Mouse (Mus musculus) thymus, postnatal 25 days (tissue): ENCODE results near the gene Hmgb2.
"Not testable (repeated sequence)": the region's sequence is repeated elsewhere in the genome, so short reads cannot be mapped to it uniquely, and the experiment has no call there.

Experiments used
- DNase-seq: peaks from one replicate; pipeline ENCODE4 v3.0.0; 2022

Hmgb2 gene

DNA sequence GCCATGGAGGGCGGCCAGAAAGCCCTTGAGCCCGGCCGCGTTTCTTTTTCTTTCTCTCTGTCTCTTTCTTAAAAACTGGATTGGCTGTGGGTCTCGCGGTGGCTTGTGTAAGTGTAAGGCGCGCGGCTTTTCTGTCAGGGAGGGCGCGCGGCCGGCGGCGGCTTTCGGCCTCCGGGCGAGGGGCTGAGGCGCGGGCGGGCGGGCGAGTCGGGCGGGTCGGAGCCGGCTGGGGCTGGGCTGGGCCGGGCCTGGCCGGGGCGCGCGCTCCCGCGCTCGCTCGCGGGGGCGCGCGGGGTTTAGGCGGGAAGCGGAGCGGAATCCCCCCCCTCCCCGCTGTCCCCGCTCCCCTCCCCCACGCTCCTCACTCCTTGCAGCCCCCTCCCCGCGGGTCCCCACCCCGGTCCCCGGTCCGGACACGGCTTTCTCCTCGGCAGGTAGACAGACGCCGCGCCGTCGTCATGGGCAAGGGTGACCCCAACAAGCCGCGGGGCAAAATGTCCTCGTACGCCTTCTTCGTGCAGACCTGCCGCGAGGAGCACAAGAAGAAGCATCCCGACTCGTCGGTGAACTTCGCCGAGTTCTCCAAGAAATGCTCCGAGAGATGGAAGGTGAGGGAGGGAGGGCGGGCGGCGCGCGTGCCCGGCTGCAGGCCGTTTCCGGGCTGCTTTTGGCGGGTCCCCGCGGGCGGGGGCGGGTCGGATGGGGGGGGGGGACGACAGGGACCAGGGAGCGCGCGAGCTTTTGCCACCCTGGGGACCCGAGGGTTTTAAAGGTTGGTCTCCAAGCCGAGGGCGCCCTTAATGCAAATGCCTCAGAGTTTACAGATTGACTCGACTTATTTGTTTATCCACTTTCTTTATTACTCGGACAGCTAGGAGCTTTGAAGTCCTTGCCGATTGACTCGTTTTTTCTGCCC, 692 bp downstream of the Hmgb2 start:
- DNase-seq = peak; percentile 52

DNA sequence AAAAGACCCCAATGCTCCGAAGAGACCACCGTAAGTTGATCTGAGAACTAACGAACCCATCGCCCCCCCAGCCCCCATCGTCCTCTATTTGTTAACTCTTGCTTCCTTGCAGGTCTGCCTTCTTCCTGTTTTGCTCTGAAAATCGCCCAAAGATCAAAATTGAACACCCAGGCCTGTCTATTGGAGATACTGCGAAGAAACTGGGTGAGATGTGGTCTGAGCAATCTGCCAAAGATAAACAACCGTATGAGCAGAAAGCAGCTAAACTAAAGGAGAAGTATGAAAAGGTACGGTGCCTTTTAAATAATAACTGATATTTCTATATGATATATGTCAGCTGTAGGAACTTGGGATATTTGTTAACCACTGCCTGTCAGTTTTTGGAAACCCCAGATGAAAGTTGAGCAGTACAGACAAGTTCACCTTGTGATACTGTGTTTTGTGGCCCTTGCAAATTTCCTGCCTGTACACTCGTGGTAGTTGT, 1.5 kb downstream of the Hmgb2 start:
- not testable (repeated sequence) for DNase-seq

DNA sequence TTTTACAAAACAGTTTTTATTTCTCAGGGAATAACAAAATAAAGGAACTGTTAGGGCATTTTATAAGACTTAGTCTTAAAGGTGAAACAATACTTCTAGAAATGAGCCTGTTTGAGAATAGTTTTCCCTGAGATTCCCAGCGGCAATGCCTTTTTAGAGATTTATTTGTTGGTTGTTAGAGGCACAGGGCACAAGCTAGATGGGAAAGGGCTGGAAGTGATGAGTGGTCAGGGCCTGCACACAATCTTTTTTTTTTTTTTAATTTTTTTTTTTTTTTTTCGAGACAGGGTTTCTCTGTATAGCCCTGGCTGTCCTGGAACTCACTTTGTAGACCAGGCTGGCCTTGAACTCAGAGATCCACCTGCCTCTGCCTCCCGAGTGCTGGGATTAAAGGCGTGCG, 5.0 kb downstream of the Hmgb2 start:
- DNase-seq = not testable (repeated sequence)

DNA sequence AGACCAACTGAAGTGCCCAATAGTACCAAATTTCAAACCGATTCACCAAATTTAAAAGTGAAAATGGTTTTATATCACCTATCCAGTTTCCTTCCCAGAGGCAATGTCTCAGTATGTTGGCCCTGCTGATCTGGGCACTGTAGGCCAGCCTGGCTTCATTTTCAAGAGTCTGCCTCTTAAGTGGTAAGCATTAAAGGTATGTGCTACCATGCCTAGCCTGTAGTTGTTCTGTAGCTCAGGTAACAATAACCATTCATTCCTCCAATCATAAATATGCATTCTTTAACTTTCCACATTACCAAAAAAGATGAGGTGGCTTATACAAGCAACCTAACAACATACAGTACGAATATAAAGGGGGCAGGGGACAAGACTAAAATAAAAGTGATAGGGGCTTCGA, 6.0 kb downstream of the Hmgb2 start:
- DNase-seq = no peak

DNA sequence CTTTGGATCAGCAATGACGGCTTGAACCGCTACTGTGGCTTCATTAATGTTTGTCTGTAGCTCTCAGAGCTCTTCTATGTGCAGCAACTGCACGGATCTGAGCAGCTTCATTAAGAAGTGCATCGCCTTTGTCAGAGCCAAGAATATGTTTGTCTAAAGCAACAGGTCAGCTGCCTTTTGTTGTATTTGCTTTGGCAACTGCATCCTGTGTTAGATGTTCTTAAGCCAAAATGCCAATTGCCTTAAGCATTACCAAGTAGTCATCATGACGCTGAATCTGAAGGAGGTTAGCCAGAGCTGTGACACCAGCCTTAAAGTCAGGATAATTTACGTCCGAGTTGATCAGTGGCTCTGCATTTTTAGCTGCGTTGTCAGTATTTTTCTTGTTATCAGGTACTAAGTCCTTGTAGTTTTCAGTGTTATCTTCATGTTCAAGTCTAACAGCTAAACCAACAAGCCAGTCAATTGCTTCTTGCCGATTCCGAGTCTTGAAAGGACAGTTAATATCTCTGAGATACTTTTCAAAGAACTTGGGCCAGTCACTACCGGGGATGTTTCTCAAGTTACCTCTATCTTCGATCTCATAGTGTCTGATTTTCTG, 8.6 kb downstream of the Hmgb2 start:
- no peak for DNase-seq

DNA sequence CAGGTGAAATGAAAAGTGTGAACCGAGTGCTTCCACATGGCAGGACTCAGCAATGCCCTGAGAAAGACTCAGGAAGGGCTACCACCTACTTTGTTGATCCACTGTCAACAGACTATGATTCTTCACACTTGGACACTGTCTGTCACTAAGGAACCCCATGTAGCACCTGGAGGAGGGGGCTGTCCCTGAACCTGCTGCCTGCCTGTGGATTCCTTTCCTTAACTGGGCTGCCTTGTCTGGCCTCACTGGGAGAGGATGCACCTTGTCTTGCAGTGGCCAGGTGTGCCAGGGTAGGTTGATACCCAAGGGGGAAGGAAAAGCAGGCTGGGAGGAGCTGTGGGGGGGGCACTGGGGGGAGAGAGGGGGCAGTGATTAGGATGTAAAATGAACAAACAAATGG, 16.3 kb downstream of the Hmgb2 start:
- DNase-seq = no peak

DNA sequence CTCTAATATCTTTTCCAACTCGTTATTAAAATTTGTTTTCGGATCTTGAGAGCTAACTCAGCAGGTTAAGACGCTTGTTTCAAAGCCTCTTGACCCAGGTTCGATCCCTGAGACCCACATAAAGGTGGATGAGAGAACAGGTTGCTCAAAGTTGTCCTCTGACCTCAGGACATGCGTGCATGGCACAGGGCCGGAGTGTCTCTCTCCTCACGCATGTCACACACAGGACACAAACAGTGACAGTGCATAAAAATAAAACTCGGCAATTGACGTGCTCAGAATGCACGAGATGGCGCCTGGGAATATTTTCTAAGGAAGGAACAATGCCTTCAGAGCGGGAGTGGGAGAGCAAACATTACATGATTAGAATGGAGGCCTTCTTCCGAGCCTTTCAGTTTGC, 18.5 kb downstream of the Hmgb2 start:
- no peak for DNase-seq

DNA sequence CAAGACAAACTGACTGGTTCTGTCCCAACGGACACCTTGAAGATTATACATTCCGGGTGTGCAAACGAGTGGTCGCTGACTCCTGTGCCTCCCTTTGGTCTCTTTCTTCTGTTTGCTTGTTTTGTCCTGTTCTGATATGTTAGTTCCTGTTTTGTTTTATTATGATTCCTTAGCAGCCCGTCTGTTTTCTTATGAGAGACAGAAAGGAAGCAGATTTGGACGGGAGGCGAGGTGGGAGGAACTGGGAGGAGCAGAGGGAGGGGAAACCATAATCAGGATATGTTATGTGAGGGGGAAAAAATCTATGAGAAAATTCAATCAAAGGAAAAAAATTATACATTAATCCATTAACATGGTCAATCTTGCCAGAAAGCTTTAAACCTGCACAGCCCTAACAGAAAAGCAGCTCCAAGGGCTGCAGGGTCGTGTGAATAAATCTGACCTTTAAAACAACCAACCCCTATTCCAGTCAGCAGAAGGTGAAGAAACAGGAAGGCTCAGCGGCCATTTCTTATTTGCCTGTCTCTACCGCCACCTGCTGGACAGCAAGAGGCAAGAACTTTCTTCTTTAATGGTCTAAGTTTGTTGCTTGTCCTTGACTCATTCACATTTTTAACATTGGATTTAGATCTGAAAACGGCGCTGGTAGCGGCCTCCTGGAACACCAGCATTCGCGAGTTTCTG, 19.1 kb downstream of the Hmgb2 start:
- DNase-seq = peak; percentile 74

DNA sequence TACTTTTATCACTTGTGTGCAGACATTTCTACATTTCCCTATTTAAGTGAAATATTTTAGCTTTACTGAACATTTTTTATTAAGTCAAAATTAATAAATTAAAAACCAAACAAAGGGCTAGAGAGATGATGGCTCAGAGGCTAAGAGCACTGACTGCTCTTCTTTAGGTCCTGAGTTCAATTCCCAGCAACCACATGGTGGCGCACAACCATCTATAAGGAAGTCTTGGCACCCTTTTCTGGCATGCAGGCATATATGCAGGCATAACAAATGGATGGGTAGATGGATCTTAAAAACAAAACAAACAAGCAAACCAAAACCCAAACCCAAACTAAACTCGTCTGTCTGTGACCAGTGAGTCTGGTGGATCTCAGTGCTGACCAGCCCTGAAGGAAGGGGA, 20.5 kb downstream of the Hmgb2 start:
- DNase-seq = peak; percentile 35

DNA sequence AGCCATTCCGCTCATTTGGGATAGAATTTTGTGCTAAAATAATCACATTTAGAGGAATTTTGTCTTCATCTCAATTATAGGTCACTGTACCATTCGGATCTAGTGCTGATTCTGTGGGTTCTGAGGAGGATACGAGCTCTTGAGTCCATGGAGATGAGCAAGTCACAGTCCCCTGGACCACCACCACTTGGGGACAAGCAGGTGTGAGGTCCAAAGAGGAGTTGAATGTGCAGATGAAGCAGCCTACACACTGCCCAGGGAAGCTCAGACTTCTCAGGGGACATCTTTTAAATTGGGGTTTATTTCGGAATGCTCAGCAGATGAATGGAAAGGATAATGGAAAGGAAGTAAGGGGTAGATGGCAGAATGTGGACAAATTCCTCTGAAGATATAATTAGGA, 21.4 kb downstream of the Hmgb2 start:
- DNase-seq = no peak

DNA sequence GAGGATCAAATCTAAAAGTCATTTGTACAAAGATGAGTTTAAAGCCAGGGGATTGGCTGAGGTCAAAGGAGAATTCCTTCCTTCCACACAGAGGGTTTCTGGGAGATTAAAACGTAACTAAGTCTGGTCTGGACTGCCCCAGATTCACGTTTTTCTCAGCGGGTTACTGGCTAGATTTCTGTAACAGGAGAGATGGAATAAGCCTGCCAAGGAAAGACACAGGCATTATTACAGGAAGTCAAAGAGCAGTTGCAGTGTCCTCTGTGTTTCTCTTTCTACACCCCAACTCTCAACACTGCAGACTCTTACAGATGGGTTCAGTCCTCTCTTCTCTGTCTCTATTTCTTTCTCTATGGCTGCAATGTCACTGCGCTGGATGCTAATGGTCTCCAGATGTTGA, 22.8 kb downstream of the Hmgb2 start:
- DNase-seq = no peak

DNA sequence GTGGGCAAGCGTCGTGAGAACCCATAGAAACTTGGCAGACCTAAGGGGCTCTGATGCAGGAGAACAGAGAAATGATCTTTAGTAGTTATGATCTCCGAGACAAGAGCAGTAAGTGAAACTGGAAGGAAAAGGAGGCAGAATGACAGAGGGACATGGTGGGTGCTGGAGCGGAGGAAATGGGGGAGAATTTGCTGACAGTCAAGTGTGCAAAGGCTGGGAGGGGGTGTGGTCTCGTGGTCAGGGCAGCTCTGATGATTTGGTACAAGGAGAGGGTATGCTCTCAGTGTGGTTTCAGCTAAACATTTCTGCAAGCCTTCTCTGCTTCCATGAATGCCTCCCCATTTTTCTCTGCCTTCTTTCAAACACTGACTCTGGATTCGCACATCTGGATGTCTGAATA, 24.5 kb downstream of the Hmgb2 start:
- DNase-seq = no peak

DNA sequence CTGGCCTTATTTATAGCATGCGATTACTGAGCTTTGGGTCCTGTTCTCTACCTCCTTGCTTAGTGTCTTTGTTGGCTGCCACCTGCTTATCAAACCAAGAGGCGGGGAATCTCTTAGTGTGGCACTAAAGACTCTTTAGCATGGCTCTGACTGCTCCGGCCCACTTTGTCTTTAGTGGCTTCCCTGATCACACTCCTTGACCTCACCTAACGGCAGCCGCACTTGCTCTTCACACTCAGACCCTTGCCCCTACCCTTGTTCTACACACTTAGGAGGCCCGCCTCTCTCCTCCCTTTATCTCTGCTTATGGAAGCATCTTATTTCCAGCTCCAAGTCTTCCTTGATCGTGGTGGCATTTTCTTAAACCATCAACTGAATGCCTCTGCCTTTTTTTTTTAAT, 26.9 kb downstream of the Hmgb2 start:
- DNase-seq = no peak

DNA sequence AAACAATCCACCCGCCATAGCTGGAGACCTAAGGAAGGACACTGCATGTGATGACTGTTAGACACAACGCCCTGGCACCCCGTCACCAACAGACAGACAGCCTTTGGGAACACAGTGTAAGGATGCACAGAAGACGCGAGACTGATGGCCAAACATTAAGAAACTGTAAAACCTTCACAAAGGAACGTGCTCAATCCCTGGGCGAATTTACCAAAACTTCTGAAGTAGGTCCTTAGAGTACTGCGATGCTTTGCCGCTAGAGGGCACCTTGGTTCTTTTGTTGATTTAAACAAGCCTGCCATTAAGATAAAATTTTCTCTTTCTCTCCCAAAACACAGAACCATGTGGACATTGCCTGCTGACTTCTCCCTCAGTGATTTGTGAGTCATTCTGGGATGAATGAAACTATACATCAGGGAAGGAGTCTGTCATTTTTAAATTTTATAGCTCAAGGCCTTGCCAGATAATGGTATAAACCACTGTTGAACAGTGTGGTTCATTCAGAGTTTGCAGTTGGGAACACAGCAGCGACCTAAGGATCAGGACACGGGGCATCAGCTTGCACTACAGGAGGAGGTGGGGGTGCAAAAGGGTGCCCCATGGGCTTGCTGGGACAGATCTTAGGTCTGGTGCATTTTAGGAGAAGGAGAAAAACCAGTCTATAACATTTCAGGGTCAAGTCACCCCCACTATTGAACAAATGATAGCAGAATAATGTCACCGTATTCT, 28.6 kb downstream of the Hmgb2 start:
- peak; percentile 64 for DNase-seq

DNA sequence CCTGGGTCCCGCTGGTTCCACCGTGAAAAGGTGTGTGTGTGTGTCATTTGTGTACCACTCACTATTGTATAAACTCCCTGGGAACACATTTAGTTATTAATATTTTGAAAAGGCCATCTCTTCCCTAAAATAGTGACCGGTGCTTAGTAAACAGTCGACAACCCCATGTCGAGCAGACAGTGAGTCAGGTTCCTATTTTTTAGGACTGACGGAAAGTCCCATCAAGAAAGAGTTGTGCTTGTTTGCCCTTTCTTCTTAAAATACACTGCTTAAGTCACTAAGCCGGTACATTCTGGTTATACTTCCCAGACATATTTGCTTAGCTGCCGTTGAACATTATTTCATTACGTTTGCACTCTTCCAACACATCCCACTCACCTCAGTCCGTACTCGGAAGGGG, 29.2 kb downstream of the Hmgb2 start:
- no peak for DNase-seq

DNA sequence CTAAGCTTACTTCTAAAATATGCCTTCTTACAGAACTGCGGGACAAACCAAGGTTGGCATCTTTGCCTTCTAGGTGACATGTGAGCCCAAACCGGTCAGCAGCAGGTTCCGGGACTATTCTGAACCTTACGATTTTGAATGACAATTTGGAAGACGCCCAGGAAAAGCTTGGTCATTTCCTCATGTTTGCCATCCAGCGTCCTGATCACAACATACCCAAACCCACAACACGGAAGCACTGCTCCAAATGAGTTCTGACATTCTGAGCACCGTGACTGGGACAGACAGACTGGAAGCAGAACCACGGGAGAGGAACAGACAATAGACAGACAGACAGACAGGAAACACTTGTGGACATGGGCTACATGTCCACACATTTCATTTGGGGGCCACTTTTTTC, 29.7 kb downstream of the Hmgb2 start:
- no peak for DNase-seq

DNA sequence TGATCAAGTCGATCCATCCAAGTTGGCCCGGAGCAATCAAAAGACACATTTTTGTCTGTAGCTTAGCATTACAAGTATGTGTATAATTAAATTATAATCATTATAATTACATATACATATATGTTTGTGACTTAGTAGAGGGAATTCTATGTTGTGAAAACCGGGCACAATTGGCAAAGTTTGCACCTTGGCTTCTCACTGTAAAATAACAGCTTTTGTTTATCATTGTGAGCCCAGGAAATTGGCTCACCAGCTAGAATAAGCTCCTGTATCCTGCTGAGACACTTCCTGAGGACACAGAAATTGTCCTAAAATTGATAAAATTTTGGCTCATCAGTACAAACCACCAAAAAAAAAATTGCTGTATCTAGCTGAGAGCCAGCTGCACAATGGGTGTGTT, 34.7 kb downstream of the Hmgb2 start:
- no peak for DNase-seq

DNA sequence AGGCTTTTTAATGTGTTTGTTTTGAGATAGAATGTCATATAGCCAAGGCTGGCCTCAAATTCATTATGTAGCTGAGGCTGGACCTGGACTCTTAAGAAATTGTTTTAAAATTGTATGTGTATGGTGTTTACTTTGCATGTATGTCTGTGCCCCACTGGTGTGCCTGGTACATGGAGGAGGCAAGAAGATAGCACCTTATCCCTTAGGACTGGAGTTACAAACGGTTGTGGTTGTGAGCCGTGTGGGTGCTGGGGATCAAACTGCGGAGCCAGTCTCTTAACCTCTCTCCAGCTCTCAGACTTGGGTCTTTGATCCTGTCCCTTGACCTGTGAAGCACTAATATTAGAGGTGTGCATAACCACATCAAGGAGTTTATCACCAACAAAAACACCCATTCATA, 35.1 kb downstream of the Hmgb2 start:
- no peak for DNase-seq

DNA sequence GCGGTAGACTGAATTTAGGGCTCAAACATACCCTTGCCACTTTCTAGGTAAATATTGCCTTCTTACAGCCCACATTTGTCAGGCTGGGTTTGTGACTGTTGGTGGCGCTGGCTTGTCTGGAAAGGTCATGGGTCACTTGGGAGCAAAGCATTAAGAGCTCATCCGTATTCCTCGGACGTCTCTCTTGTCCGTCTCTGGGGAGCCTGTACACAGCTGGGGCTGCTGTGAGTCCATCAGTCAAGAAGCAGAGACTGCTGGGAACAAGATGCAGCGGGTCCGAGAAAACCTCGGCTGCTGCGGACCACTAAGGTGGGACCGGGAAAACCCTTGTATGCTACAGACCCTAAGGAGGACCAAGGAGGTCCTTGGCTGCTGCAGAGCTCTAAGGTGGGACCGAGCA, 35.9 kb downstream of the Hmgb2 start:
- DNase-seq = no peak

DNA sequence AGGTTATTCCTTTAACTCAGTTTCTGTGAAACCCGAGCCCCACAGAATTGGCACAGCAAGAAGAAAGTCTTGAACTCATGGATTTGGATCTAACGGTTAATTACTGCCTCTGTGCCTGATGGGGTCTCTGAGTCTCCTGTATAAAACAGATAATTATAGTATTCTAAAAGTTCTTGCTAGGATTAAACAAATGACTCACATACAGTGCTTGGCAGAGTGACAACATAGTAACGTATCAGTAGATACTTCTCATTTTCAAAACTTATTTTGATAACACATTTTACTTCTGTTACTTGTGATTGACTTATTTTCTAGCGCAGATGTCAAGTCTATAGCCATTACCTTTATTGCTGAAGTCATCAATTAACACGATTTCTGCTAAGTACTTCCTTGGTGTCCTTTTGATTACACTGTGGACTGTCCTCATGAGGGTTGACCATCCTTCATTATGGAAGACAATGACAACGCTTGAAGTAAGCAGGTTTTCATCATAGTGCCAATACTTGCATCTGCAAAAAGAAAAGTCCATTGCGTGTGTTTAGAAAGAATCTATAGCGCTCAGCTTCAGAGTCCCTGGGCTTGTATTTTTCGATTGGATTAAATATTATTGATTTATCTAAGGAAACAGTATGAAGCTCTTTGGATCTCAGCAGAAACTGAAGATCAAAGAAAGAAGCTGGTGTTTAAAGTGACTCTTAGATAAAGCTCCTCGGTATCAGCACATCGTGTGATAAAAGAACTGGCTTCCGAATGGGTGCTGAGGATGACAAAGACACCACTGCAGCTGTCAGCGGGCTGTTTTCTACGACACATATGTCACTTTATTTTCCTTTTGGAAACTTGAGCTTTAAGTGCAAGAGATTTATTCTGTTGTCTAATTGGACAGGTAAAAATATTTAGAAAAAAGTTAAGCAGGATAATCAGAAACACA, 40.7 kb downstream of the Hmgb2 start:
- no peak for DNase-seq

DNA sequence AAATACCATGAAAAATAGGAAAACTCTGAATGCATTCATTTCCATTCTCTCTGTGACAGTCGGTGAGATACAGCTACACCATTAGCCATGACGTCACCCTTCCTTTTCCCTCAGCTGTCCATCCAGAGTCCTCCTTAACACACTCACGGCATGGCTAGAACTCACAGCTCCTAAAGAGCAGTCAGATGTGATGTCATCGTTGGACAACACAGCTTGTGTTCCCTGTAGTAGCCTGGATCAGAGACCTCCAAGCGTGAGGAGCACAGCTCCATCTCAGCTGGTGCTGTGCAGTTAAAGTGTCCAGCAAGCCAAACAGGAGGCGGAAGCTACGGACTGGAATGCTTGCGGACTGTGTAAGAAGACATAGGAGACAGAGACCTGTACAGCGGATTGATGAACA, 49.2 kb downstream of the Hmgb2 start:
- DNase-seq = no peak

DNA sequence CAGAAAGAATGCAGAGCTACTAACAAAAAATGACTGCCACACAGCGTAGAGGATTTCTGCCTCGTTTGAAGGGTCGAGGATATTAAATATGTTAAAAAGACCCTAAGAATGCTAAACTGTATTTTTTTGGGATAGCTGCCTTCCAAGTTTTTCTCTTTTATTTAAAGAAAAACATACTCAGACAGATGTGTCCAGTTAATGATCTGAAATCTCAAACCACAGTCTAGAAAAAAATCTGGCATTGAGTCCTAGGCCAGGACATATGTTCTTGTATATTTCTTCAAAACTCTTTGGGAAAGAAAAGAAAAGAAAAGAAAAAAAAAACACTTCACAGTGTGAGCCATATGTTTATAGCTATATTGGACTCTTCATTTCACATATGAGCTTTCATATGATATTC, 51.0 kb downstream of the Hmgb2 start:
- no peak for DNase-seq
